Mouse (Mus musculus) T-helper 1 cell (primary cell): Measurements from ENCODE around the gene Mrpl9.

Experiments
- in situ Hi-C: fragments of 300-600 bp; cut with MboI, MseI; formaldehyde crosslinking; loops from one replicate; pipeline ENCODE4 v1.15.1; 2025; ENCODE audit warnings: high pct_unique_total_duplicates

Gene Mrpl9

DNA sequence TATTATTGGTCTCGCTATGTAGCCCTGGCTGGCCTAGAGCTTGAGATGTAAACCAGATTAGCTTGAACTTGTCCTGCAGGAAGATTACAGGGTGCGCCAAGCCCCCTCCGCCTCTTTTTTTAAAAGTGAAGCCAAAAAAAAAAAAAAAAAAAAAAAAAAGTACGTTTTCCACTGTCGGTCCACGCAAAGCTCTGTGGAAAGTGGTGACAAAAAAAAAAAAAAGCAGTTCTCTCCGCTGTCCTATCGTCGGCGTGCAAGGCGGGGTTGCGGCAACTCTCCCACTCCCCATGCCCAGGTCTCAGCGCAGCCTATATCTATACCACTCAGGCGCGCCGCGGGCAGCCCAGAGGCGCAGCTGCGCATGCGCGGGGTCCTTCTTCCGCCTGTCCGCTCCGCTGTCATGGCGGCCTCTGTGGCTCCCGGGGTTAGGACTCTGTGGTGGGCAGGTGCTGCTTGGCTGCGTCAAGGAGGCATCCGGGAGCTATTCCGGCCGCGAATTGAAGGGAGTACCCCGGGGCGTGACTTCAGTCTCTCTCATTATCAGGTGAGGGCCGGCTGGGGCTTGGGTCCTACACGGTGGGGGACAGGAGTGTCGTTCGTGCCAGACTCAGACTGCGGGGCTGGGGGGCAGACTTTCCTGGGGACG is at the start of gene Mrpl9:
TSS of gene Mrpl9 (plus strand) at position 368 of the 646 bp plus-strand sequence.
- in situ Hi-C loops: loop anchor here (5.0 kb wide), 1 partner anchor 66 kb away; no protein-coding TSS in a partner anchor

DNA sequence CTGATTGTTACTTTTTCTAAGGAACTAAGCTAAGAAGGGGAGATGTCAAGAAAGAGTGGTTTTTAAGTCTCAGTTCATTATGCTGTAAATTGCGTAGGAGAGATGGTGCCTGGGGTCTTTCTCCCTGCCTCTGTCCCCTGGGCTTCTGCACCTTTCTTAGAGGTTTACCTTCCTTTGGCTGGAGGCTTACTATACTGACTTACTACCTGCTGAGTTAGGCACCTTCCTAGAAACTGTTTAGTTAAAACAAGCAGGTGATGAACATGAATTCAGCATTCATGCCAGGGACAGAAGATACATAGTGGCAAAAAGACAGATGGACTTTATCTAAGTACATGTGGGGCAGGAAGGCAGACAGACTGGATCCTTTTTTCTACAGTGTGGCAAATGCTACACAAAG is 46.8 kb upstream of the Mrpl9 start:
- in situ Hi-C loops: no loop called here

- in situ Hi-C loops: no loop called here
These were observed 46.3 kb upstream of the Mrpl9 start for GRCm38 (mm10) chr3:94396851-94397250.

DNA sequence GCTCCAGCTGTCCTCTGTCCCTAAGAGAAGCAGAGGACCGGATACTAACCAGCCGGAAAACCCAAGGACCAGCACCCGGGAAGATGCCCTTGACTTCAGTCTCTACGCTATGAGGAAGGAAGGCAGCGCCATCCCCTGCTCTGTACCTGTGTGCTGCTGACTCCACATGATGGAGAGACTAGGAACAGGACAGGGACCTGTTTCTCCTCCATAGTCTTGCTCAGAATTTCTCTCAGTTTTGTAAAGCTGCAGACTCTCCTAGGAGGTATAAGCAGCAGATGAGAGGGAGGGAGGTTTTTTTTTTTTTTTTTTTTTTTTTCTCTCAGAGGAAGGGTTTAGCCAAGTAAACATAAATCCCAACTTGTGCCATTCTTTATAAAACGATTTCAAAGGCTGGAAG is 44.9 kb upstream of the Mrpl9 start, which contains the start of gene Lingo4:
TSS of gene Lingo4 (plus strand) at position 301 of the 400 bp plus-strand sequence.
- in situ Hi-C loops: no loop called here

GRCm38 (mm10) chr3:94398943-94399481 is 44.1 kb upstream of the Mrpl9 start:
- in situ Hi-C loops: no loop called here

DNA sequence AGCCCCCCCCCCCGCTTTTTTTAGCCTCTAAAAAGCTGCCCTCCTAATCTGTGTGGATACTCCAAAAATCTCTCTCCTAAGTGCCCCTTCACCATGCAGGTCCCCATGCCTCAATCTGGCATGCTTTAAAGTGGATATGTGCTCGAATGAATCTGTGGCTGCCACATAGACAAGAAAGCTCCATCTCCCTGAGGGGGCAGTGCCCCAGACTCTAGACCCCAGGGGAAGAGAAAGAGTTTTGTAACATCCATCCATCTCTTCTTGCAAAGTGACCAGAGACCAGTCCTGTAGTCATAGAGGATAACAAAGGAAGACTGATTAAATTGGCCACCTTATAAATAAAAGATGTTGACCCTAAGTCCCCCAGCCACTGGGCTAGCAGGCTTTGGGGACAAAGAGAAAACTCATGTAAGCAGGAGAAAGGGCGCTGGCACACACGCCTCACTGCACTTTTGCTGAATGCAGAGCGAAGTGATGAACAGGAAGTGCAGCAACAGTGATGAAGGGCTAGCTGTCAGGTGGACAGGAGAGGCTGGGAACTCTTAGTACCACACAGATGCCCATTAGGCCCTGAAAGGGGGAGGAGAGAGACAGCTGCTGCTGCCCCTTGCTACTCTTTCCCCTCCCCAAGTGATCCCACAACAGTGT is 43.3 kb upstream of the Mrpl9 start:
- in situ Hi-C loops: no loop called here

GRCm38 (mm10) chr3:94402451-94402850 is 40.7 kb upstream of the Mrpl9 start:
- in situ Hi-C loops: no loop called here

DNA sequence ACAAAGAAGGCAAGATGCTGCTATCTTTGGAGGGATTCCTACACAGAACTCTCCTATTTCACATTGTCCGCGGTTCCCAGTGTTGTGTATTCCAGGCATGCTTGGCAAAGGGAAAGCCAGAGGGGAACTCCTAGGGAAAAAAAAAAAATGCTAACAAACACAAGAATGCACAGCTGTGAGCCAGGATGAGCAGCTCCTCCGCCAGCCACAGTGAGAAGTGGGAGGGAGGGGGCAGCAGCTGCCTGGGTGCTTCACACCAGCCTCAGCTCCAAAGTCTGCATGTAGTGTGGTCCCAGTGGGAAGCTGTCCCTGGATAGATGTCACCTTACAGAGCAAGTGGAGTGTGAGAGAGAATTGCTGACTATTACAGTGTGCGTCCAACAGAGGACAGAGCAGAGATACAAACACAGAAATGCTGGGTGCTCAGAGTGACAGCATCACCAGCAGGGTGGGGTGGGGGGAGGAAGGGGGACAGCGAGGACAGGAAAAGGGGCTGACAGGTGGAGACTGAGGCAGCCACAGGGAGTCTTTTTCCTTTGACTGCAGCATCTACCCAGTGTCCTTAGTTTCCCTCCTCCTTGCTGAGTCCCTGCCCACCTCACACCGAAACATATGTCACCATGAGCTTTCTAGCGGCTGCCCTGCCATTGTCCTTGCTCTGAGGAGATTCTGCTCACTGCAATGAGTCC is 38.6 kb upstream of the Mrpl9 start:
- in situ Hi-C loops: no loop called here

DNA sequence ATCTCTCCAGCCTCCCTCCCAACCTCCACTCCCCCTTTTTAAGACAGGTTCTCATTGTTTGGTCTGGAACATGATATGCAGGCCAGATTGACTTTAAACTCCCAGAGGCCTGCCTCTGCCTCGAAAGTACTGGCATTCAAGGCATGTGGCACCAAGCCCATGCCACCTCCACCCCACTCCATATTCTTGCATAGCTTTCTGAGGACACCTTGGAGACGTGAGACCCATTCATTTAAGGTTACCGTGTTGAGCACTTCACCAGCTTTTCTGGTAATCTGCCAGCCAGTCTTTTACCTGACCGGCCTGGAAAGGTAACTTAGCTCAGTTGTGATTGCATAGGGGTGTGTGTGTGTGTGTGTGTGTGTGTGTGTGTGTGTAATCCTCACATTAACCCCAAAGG is 37.6 kb upstream of the Mrpl9 start:
- in situ Hi-C loops: no loop called here

- in situ Hi-C loops: no loop called here
These were observed 30.6 kb upstream of the Mrpl9 start for GRCm38 (mm10) chr3:94412530-94412929.

DNA sequence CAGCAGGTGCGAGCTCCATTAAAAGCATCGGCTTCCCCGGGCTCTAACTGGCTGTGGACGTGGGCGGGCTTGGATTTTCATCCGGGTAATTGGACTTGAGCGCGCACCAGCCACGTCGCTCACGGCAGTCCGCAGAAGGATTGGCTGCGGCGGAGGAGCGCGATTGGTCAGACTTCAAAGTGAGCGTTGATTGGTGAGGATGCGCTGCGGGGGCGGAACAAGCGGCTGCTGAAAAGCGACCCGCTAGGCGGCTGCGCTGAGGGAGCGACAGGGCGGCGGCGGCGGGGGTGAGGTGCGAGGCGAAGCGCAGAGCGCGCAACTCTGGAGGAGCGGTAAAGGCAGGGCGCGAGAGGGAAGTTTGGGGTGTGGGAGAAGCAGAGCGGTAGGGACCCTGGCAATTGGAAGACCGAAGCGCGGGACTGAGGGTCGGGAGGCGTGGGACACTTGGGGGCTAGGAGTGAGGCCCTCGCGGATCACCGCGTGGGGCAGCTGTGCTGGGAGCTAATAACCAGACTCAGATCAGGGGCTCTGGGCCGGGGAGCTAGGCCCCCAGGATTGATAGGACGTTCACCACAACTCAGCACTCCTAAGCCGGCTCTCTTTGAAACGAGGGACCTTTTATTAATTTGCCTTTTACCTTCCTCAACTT is 30.0 kb upstream of the Mrpl9 start, which contains the start of gene Tdrkh:
TSS of gene Tdrkh (plus strand) at position 243 of the 649 bp plus-strand sequence.
- in situ Hi-C loops: no loop called here

DNA sequence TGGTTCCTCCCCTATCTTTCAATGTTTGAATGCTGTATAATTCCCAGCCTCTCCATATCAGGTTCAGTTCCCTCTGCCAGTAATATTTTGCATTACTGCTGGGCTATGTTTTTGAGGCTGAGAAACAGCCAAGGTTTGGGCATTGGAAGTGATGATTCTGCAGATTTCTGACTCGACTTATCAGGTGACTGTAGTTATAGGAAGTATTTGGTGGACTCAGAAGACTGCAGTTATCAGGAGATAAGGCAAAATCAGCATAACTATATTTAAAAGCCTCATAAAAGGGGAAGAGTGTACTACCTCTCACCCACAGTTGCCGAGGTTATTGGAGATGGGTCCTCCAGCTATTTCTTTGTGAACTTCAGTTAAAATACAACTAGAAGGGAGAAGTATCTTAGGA is 12.1 kb upstream of the Mrpl9 start:
- in situ Hi-C loops: no loop called here

DNA sequence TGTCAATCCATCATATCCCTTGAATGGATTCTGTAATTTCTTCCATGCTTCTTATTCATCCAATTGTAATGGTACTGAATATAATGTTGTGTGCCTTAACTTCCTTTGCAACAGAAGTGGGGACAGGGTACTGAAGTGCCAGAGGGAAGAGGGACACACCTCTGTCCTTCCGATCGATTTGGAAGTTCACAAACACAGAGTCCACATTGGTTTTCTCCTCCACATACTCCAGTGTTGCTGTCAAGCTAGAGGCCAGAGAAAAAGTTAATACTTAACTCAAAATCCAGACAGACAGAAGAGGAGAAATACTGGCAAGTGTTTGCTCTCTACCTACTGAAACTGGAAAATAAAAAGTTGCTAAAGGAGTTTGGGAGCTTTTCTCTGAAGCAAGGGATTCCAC is 8.8 kb upstream of the Mrpl9 start:
- in situ Hi-C loops: no loop called here

DNA sequence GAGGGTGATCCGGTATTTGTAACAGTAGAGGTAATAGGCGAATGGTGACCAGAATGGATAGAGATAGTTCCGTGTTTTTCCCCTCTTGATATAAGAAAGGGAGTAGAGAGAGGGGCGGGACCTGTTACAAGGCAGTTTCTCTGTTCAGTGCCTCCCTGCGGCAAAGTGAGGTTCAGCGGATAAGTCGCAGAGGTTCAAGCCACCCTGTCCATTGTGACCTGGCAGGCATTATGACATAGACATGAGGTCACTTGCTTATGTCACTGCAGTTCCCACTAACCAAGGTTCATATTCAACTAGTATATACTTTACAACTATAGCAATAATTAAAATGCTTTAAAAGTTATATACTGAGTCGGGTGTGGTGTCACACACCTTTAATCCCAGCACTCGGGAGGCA is 6.7 kb upstream of the Mrpl9 start:
- in situ Hi-C loops: no loop called here

- in situ Hi-C loops: loop anchor here (5.0 kb wide), 1 partner anchor 64 kb away; no protein-coding TSS in a partner anchor
These were observed 1.9 kb upstream of the Mrpl9 start for GRCm38 (mm10) chr3:94441182-94441581.

GRCm38 (mm10) chr3:94443597-94443964 is 463 bp downstream of the Mrpl9 start, which contains the start of gene Oaz3:
Gene Oaz3 (minus strand): TSS chr3:94443915.
- in situ Hi-C loops: loop anchor here (5.0 kb wide), 1 partner anchor 66 kb away; no protein-coding TSS in a partner anchor

DNA sequence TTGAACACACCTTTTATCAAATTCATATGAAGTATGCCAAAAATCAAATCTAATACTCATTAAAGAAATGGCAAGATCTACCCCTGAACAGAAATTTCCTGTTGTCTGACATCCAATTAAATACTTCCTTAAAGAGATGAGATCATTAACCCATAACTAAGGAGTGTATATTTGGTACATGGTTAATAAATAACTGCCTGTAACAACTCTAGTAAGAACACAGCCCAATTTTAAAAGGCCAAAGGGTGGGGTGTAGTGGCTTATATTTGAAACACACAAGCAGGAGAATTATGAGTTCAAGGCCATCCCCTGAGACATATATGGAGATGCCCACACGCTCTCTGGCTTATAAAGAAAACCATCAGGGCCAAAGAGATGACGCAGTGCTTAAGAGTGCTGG is 6.3 kb downstream of the Mrpl9 start:
- in situ Hi-C loops: no loop called here

GRCm38 (mm10) chr3:94456529-94457000 is 13.4 kb downstream of the Mrpl9 start:
- in situ Hi-C loops: loop anchor here (5.0 to 25.0 kb wide), 2 partner anchors 141 to 1969 kb away; partner anchors contain the start of gene Sprr1a

DNA sequence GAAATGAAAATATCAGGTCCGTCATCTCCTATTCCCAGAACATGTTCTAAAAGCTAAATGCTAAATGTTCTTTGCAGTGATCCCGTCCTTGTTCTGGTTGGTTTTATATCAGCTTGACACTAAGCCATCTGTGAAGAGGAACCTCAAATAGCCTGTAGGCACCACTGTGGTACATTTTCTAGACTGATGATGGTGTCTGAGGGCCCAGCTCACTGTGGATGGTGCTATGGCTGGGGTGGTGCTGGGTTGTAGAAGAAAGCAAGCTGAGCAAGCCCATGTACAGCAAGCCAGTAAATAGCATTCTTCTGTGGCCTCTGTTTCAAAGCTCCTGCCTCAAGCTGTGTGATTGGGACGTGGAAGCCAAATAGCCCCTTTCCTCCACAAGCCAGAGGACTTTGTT is 13.9 kb downstream of the Mrpl9 start:
- in situ Hi-C loops: loop anchor here (5.0 to 25.0 kb wide), 2 partner anchors 140 to 1970 kb away; partner anchors contain the start of gene Sprr1a

DNA sequence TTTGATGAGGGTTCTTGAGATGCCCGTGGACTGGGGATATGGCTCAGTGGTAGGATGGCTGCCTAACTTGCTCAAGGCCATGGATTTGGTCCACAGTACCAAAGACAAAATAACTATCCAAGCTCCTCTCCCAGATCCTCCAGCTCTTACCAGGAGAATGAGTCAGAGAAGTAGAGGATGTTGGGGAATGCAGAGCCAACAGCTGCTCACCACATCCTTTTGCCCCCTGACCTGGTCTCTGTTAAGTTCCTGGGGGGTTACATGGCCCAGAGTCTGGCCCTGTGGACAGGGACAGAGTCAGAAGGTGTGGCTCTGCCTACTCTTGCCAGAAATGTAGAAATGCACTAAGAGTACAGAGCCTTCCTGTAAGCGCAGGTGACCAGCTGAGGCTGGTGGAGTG is 16.7 kb downstream of the Mrpl9 start:
- in situ Hi-C loops: loop anchor here (5.0 to 25.0 kb wide), 2 partner anchors 137 to 1973 kb away; partner anchors contain the start of gene Sprr1a

DNA sequence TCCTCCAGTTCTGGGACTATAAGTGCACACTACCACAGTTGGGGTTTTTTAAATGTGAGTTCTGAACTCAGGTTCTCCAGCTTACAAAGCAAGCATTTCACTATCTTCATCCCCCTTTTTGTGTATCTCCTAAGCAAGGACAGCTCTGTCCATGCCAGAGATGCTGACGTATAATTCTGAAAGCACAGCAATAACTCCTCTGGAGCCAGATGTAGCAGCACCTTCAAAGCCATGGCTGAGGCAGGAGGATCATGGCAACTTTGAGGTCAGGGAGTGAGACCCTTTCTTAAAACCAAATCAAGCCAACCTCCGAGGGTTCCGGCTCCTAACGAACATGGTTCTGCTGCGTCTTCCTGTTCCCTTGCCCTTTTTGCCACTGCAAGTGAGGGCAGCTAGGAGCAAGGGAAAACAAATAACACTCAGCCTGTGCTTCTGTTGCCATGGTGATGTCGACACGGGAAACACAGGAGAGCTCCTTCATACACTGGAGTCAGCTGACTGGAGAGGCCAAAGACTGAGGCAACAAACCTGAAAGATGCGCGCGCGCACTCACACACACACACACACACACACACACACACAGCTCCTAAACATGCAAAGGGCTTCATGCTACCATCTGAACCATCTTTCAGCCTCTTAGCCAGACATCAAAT is 20.9 kb downstream of the Mrpl9 start:
- in situ Hi-C loops: loop anchor here (25.0 kb wide), 1 partner anchor 1977 kb away; the partner anchor contains the start of gene Sprr1a
